Mouse (Mus musculus) brain, embryonic 14.5 days (tissue): ENCODE data around the gene Twist2.

ENCODE experiments used
- CTCF ChIP-seq: fragments of 200-500 bp; IDR thresholded peaks from 2 replicates; pipeline ENCODE4 v1.5.1; 2012; ENCODE audit warnings: inconsistent platforms, mild to moderate bottlenecking, moderate library complexity, borderline replicate concordance; ENCODE audit not compliant: insufficient read depth, insufficient read length; ENCODE audit errors: extremely low read depth
- POLR2A ChIP-seq: fragments of 200-500 bp; IDR thresholded peaks from 2 replicates; pipeline ENCODE4 v1.6.1; 2012; ENCODE audit warnings: mild to moderate bottlenecking, inconsistent platforms, borderline replicate concordance; ENCODE audit not compliant: poor library complexity, insufficient read depth, insufficient read length, severe bottlenecking; ENCODE audit errors: extremely low read depth

DNA sequence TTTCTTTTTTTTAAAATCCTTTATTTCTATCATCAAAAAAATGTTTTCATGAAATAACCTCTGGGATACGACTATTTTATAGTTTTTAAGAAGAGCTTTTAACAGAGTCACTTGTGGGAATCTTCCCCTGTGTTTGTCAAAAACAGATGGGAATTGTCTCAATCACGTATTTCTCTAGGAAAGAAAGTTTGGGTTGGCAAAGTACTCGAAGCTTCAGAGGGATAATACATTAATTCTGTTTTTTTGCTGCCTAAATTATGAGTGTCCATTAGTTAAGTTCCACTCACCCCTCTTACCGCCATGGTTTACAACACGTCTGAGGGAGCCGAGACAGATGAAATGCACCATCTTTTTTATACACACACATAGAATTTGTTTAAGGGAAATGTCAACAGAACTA is 2.2 kb downstream of the Twist2 start:
- TF ChIP-seq CTCF (no peak), POLR2A (no peak)
